Mouse (Mus musculus): ENCODE measurements around the gene Slc47a1. TPM values are rescaled to one million over a fixed set of nuclear protein-coding genes. Genes with fewer than 3 reads are reported as not detected.
"Not testable (repeated sequence)": the region's sequence is repeated elsewhere in the genome, so short reads cannot be mapped to it uniquely, and the experiment has no call there.

Slc47a1 gene
- polyA plus RNA-seq, 1 experiment from 2014 or later, result not detected

GRCm38 (mm10) chr11:61309831-61310230 is 68.3 kb downstream of the Slc47a1 start:
- Histone ChIP-seq H3K4me3 (ENCODE audit: low read depth, low read length) (no peak overlapping the region), H3K9me3 (ENCODE audit: control insufficient read depth, low read length) (no peaks in the 10 kb centered on the region), H3K36me3 (ENCODE audit: control insufficient read depth, insufficient read depth, low read length) (no peaks in the 10 kb centered on the region), H3K4me1 (ENCODE audit: control insufficient read depth, insufficient read depth, low read length) (no peaks in the 10 kb centered on the region), H3K9ac (replicated peaks; ENCODE audit: low read depth, low read length) (no peak overlapping the region), H3K27me3 (ENCODE audit: control insufficient read depth, insufficient read depth, low read length) (no peaks in the 10 kb centered on the region), H3K27ac (ENCODE audit: low read depth, low read length) (no peak overlapping the region), H3K4me2 (ENCODE audit: low read depth, low read length) (no peak overlapping the region)
- 83% methylated on average over 12 of the region's 12 CpGs for WGBS
- no peak for ATAC-seq (ENCODE audit: low read depth)

- ATAC-seq (ENCODE audit: low read depth), result no peak
- no peak overlapping the region for H3K4me3 ChIP-seq (ENCODE audit: low read depth, low read length)
- no peaks in the 10 kb centered on the region for H3K4me1 ChIP-seq (ENCODE audit: control insufficient read depth, insufficient read depth, low read length)
- no peaks in the 10 kb centered on the region for H3K27me3 ChIP-seq (ENCODE audit: control insufficient read depth, insufficient read depth, low read length)
- H3K36me3 ChIP-seq (ENCODE audit: control insufficient read depth, insufficient read depth, low read length), result no peaks in the 10 kb centered on the region
- no peak overlapping the region for H3K27ac ChIP-seq (ENCODE audit: low read depth, low read length)
- H3K9ac ChIP-seq (replicated peaks; ENCODE audit: low read depth, low read length), result no peak overlapping the region
- no peaks in the 10 kb centered on the region for H3K9me3 ChIP-seq (ENCODE audit: control insufficient read depth, low read length)
- 42% methylated on average over 7 of the region's 7 CpGs for WGBS
- no peak overlapping the region for H3K4me2 ChIP-seq (ENCODE audit: low read depth, low read length)
These were observed 70.3 kb downstream of the Slc47a1 start for GRCm38 (mm10) chr11:61307795-61308194.

- Histone ChIP-seq H3K4me3 (ENCODE audit: low read depth, low read length) (no peak overlapping the region), H3K4me1 (ENCODE audit: control insufficient read depth, insufficient read depth, low read length) (no peaks in the 10 kb centered on the region), H3K9ac (replicated peaks; ENCODE audit: low read depth, low read length) (no peak overlapping the region), H3K36me3 (ENCODE audit: control insufficient read depth, insufficient read depth, low read length) (no peaks in the 10 kb centered on the region), H3K27ac (ENCODE audit: low read depth, low read length) (no peak overlapping the region), H3K4me2 (ENCODE audit: low read depth, low read length) (no peak overlapping the region), H3K27me3 (ENCODE audit: control insufficient read depth, insufficient read depth, low read length) (no peaks in the 10 kb centered on the region), H3K9me3 (ENCODE audit: control insufficient read depth, low read length) (no peaks in the 10 kb centered on the region)
- ATAC-seq (ENCODE audit: low read depth), result no peak
- 84% methylated on average over 4 of the region's 4 CpGs for WGBS
These were observed 72.8 kb downstream of the Slc47a1 start for GRCm38 (mm10) chr11:61305377-61305776.

- ATAC-seq (ENCODE audit: low read depth); H3K4me2 ChIP-seq (ENCODE audit: low read depth, low read length); H3K9ac ChIP-seq (replicated peaks; ENCODE audit: low read depth, low read length); H3K36me3 ChIP-seq (ENCODE audit: control insufficient read depth, insufficient read depth, low read length); H3K27me3 ChIP-seq (ENCODE audit: control insufficient read depth, insufficient read depth, low read length); H3K27ac ChIP-seq (ENCODE audit: low read depth, low read length); H3K4me1 ChIP-seq (ENCODE audit: control insufficient read depth, insufficient read depth, low read length); H3K4me3 ChIP-seq (ENCODE audit: low read depth, low read length); H3K9me3 ChIP-seq (ENCODE audit: control insufficient read depth, low read length): not testable (repeated sequence)
- WGBS, result over 99% methylated on average over 6 of the region's 10 CpGs
These were observed 73.6 kb downstream of the Slc47a1 start for GRCm38 (mm10) chr11:61304535-61304934.

GRCm38 (mm10) chr11:61300716-61301392 is 77.3 kb downstream of the Slc47a1 start:
- no peaks in the 10 kb centered on the region for H3K4me1 ChIP-seq (ENCODE audit: control insufficient read depth, insufficient read depth, low read length)
- no peaks in the 10 kb centered on the region for H3K9me3 ChIP-seq (ENCODE audit: control insufficient read depth, low read length)
- no peak overlapping the region for H3K4me3 ChIP-seq (ENCODE audit: low read depth, low read length)
- 27% methylated on average over 14 of the region's 16 CpGs for WGBS
- no peaks in the 10 kb centered on the region for H3K27me3 ChIP-seq (ENCODE audit: control insufficient read depth, insufficient read depth, low read length)
- no peak overlapping the region for H3K4me2 ChIP-seq (ENCODE audit: low read depth, low read length)
- H3K27ac ChIP-seq (ENCODE audit: low read depth, low read length), result no peak overlapping the region
- H3K9ac ChIP-seq (replicated peaks; ENCODE audit: low read depth, low read length), result no peak overlapping the region
- no peak for ATAC-seq (ENCODE audit: low read depth)
- H3K36me3 ChIP-seq (ENCODE audit: control insufficient read depth, insufficient read depth, low read length), result no peaks in the 10 kb centered on the region

GRCm38 (mm10) chr11:61300205-61300604 is 77.9 kb downstream of the Slc47a1 start:
- Histone ChIP-seq H3K4me2 (ENCODE audit: low read depth, low read length) (no peak overlapping the region), H3K27ac (ENCODE audit: low read depth, low read length) (no peak overlapping the region), H3K4me1 (ENCODE audit: control insufficient read depth, insufficient read depth, low read length) (no peaks in the 10 kb centered on the region), H3K9ac (replicated peaks; ENCODE audit: low read depth, low read length) (no peak overlapping the region), H3K27me3 (ENCODE audit: control insufficient read depth, insufficient read depth, low read length) (no peaks in the 10 kb centered on the region), H3K9me3 (ENCODE audit: control insufficient read depth, low read length) (no peaks in the 10 kb centered on the region), H3K36me3 (ENCODE audit: control insufficient read depth, insufficient read depth, low read length) (no peaks in the 10 kb centered on the region), H3K4me3 (ENCODE audit: low read depth, low read length) (no peak overlapping the region)
- ATAC-seq (ENCODE audit: low read depth), result no peak
- WGBS, result 64% methylated on average over 3 of the region's 3 CpGs

GRCm38 (mm10) chr11:61297901-61298300 is 80.2 kb downstream of the Slc47a1 start:
- Histone ChIP-seq H3K36me3 (ENCODE audit: control insufficient read depth, insufficient read depth, low read length) (no peaks in the 10 kb centered on the region), H3K4me1 (ENCODE audit: control insufficient read depth, insufficient read depth, low read length) (no peaks in the 10 kb centered on the region), H3K9ac (replicated peaks; ENCODE audit: low read depth, low read length) (no peak overlapping the region), H3K9me3 (ENCODE audit: control insufficient read depth, low read length) (no peaks in the 10 kb centered on the region), H3K4me3 (ENCODE audit: low read depth, low read length) (no peak overlapping the region), H3K4me2 (ENCODE audit: low read depth, low read length) (no peak overlapping the region), H3K27ac (ENCODE audit: low read depth, low read length) (no peak overlapping the region), H3K27me3 (ENCODE audit: control insufficient read depth, insufficient read depth, low read length) (no peaks in the 10 kb centered on the region)
- ATAC-seq (ENCODE audit: low read depth), result no peak
- 78% methylated on average over 2 of the region's 2 CpGs for WGBS

- WGBS, result 89% methylated on average over 2 of the region's 2 CpGs
- Histone ChIP-seq H3K4me2 (ENCODE audit: low read depth, low read length) (no peak overlapping the region), H3K27me3 (ENCODE audit: control insufficient read depth, insufficient read depth, low read length) (no peaks in the 10 kb centered on the region), H3K4me3 (ENCODE audit: low read depth, low read length) (no peak overlapping the region), H3K36me3 (ENCODE audit: control insufficient read depth, insufficient read depth, low read length) (no peaks in the 10 kb centered on the region), H3K9me3 (ENCODE audit: control insufficient read depth, low read length) (no peaks in the 10 kb centered on the region), H3K4me1 (ENCODE audit: control insufficient read depth, insufficient read depth, low read length) (no peaks in the 10 kb centered on the region), H3K27ac (ENCODE audit: low read depth, low read length) (no peak overlapping the region), H3K9ac (replicated peaks; ENCODE audit: low read depth, low read length) (no peak overlapping the region)
- no peak for ATAC-seq (ENCODE audit: low read depth)
These were observed 80.8 kb downstream of the Slc47a1 start for GRCm38 (mm10) chr11:61297326-61297725.

GRCm38 (mm10) chr11:61296556-61296955 is 81.6 kb downstream of the Slc47a1 start:
- H3K4me1 ChIP-seq (ENCODE audit: control insufficient read depth, insufficient read depth, low read length), result no peaks in the 10 kb centered on the region
- H3K9ac ChIP-seq (replicated peaks; ENCODE audit: low read depth, low read length), result no peak overlapping the region
- no peak overlapping the region for H3K4me2 ChIP-seq (ENCODE audit: low read depth, low read length)
- no peaks in the 10 kb centered on the region for H3K9me3 ChIP-seq (ENCODE audit: control insufficient read depth, low read length)
- WGBS, result 27% methylated on average over 1 of the region's 1 CpGs
- H3K4me3 ChIP-seq (ENCODE audit: low read depth, low read length), result no peak overlapping the region
- ATAC-seq (ENCODE audit: low read depth), result no peak
- H3K36me3 ChIP-seq (ENCODE audit: control insufficient read depth, insufficient read depth, low read length), result no peaks in the 10 kb centered on the region
- H3K27me3 ChIP-seq (ENCODE audit: control insufficient read depth, insufficient read depth, low read length), result no peaks in the 10 kb centered on the region
- no peak overlapping the region for H3K27ac ChIP-seq (ENCODE audit: low read depth, low read length)
